Mouse (Mus musculus): ENCODE measurements at regions not wholly inside any gene's neighbourhood (a gene's known extent, or its start where the extent isn't known, plus 50 kb on each side); places are given as distances from the start of the nearest gene placed in this dataset.

DNA sequence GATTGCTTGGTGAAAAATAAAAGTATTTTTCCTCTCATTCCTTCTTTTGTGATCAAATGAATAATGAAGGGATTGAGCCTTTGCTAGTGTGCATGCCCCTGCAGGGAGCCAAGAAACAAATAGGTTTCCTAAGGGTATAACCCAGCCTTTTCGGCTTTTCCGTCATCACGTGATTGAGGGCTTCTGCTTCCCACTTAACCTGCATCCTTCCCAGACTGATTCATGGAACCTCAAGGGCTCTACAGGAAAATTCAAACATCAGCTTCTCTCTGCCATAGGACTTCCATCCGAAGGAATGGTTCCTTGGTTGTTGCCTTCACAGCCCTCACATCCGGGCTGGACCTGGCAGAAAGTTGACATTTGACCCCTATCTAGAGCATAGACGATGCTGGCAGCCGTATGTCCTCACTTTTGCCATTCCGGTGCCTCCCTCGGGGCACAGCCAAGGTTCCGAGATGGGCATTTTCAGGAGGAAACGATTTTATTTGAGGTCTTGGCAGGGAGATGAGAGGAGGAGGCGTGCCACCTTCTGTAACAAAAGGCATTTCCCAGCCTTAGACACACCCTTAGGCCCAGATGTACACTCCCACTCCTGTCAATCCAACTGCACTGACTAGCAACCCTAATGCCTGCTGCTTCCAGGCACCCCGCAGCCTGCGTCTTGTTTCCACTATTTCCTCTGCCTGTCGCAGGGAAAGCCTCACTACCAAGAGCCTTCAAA is 112.2 kb upstream of the Adgrf1 start:
- TF ChIP-seq CTCF (IDR thresholded peaks at IDR 0.05; ENCODE audit: borderline replicate concordance, extremely low read depth, insufficient read depth, insufficient read length) (no peak), POLR2A (IDR thresholded peaks at IDR 0.05; ENCODE audit: borderline replicate concordance, extremely low read depth, insufficient read depth, insufficient read length, poor library complexity, severe bottlenecking) (no peak)
